In genomic region chr8:83037321-83037720, GRCm38 (mm10) we compare ENCODE assay signal across 25 mouse cellular contexts.
"Had no signal": no experiment of that assay in that cellular context is flagged by ENCODE, and none has a peak within 500 bp of the region (broad histone marks: within the 10 kb centered on the region; RNA-seq: fewer than 3 reads in every experiment).

No protein-coding gene starts in this region.

- H3K4me2 ChIP-seq: heart, embryonic 12.5 days; hindbrain, embryonic 12.5 days; hindbrain, embryonic 15.5 days; kidney, embryonic 15.5 days; limb, embryonic 12.5 days; liver, embryonic 11.5 days; liver, embryonic 13.5 days; liver, embryonic 15.5 days had no signal

- H3K27me3 ChIP-seq: heart, embryonic 12.5 days; hindbrain, embryonic 12.5 days; hindbrain, embryonic 15.5 days; kidney, embryonic 15.5 days; limb, embryonic 12.5 days; liver, embryonic 13.5 days; liver, embryonic 15.5 days had no signal

- H3K9ac ChIP-seq: heart, embryonic 12.5 days; hindbrain, embryonic 12.5 days; hindbrain, embryonic 15.5 days; kidney, embryonic 15.5 days; limb, embryonic 12.5 days; liver, embryonic 13.5 days; liver, embryonic 15.5 days had no signal

- H3K36me3 ChIP-seq: heart, embryonic 10.5 days; heart, embryonic 12.5 days; hindbrain, embryonic 12.5 days; hindbrain, embryonic 15.5 days; kidney, embryonic 15.5 days; liver, embryonic 13.5 days; liver, embryonic 15.5 days had no signal

- H3K4me1 ChIP-seq: heart, embryonic 10.5 days; heart, embryonic 12.5 days; hindbrain, embryonic 12.5 days; hindbrain, embryonic 15.5 days; kidney, embryonic 15.5 days; limb, embryonic 12.5 days; liver, embryonic 13.5 days; liver, embryonic 15.5 days had no signal

- H3K4me3 ChIP-seq: heart, adult 2 months; heart, embryonic 10.5 days; heart, embryonic 12.5 days; hindbrain, embryonic 10.5 days; hindbrain, embryonic 12.5 days; hindbrain, embryonic 15.5 days; kidney, embryonic 15.5 days; limb, embryonic 12.5 days; liver, embryonic 13.5 days; liver, embryonic 15.5 days had no signal

- H3K9me3 ChIP-seq: heart, embryonic 10.5 days; heart, embryonic 12.5 days; hindbrain, embryonic 10.5 days; hindbrain, embryonic 12.5 days; hindbrain, embryonic 15.5 days; kidney, embryonic 15.5 days; limb, embryonic 12.5 days; liver, embryonic 13.5 days; liver, embryonic 15.5 days had no signal

- DNase-seq: gastrocnemius, postnatal 14 days; heart, adult 2 months; heart, postnatal 10 days; heart, postnatal 4 days; kidney, adult 11 months; kidney, adult 2 months; kidney, adult 9 months; kidney, postnatal 14 days; layer of hippocampus, adult 9-11 months; layer of hippocampus, postnatal 36 days; left cerebral cortex, postnatal 4 days; liver; liver, embryonic 13.5 days had no signal

- ATAC-seq: hindbrain, postnatal 0 days; intestine, embryonic 16.5 days had no signal

- H3K27ac ChIP-seq: heart, adult 2 months; heart, embryonic 10.5 days; hindbrain, embryonic 10.5 days; hindbrain, embryonic 12.5 days; hindbrain, embryonic 15.5 days; hindbrain, postnatal 0 days; kidney, embryonic 15.5 days; kidney, postnatal 0 days; limb, embryonic 12.5 days; liver, embryonic 13.5 days; liver, embryonic 15.5 days had no signal
